Mouse (Mus musculus) bone marrow, adult 2 months (tissue): Measurements from ENCODE around the gene Dlgap1. TPM values are rescaled to one million over a fixed set of nuclear protein-coding genes. Genes with fewer than 3 reads are reported as not detected.

Experiments used
- H3K27ac ChIP-seq: fragments of 200-500 bp; 2 replicates; pipeline ENCODE4 v1.5.1; 2012; ENCODE audit warnings: low read depth, mild to moderate bottlenecking, control low read depth, inconsistent platforms, low read length; ENCODE audit not compliant: control insufficient read depth, poor library complexity, insufficient read depth
- H3K4me1 ChIP-seq: fragments of 200-500 bp; 2 replicates; pipeline ENCODE4 v1.6.1; 2011; ENCODE audit warnings: low read length; ENCODE audit not compliant: control insufficient read depth, insufficient read depth
- H3K4me3 ChIP-seq: fragments of 200-500 bp; replicated peaks from 2 replicates; pipeline ENCODE3; 2011; ENCODE audit warnings: mild to moderate bottlenecking, low read depth, low read length, control low read depth; ENCODE audit not compliant: control insufficient read depth
- CTCF ChIP-seq: fragments of 200-500 bp; IDR thresholded peaks from 2 replicates; pipeline ENCODE4 v1.5.1; 2011; ENCODE audit warnings: low read length, control low read depth; ENCODE audit not compliant: control insufficient read depth, insufficient read depth
- POLR2A ChIP-seq: fragments of 200-500 bp; IDR thresholded peaks from 2 replicates; pipeline ENCODE4 v1.6.1; 2011; ENCODE audit warnings: low read depth, mild to moderate bottlenecking, control low read depth, low read length, borderline replicate concordance; ENCODE audit not compliant: control insufficient read depth
- WGBS: fragments of 180-500 bp; shearing (Covaris S2); methylation state at CpG from one replicate; pipeline ENCODE4 v1.1.7; 2018; 5-methylcytosine and 5-hydroxymethylcytosine counted together
- polyA plus RNA-seq: library from polyadenylated mRNA; stranded (reverse); fragments of >200 nt; gene quantifications from 2 replicates; pipeline ENCODE4 v1.2.4, GENCODE M21; 2011; ENCODE audit warnings: low replicate concordance; ENCODE audit not compliant: missing spikeins, insufficient read depth, insufficient read length

Dlgap1 gene
- polyA plus RNA-seq, 1 experiment: not detected

- Histone ChIP-seq H3K4me1 (no peaks in the 10 kb centered on the region), H3K4me3 (no peak overlapping the region), H3K27ac (no peak overlapping the region)
- 73% methylated on average over 6 of the region's 6 CpGs for WGBS
- TF ChIP-seq POLR2A (no peak), CTCF (no peak)
Observed at GRCm38 (mm10) chr17:70248250-70248649, 279.4 kb downstream of the Dlgap1 start.

GRCm38 (mm10) chr17:70252476-70252875, 283.6 kb downstream of the Dlgap1 start:
- WGBS: 70% methylated on average over 3 of the region's 3 CpGs
- TF ChIP-seq CTCF: no peak
- no peak for TF ChIP-seq POLR2A
- Histone ChIP-seq H3K4me1 (no peaks in the 10 kb centered on the region), H3K27ac (no peak overlapping the region), H3K4me3 (no peak overlapping the region)

- Histone ChIP-seq H3K27ac (no peak overlapping the region), H3K4me3 (no peak overlapping the region), H3K4me1 (no peaks in the 10 kb centered on the region)
- 56% methylated on average over 4 of the region's 4 CpGs for WGBS
- TF ChIP-seq CTCF (no peak), POLR2A (no peak)
Observed at GRCm38 (mm10) chr17:70256371-70256770, 287.5 kb downstream of the Dlgap1 start.

- no peaks in the 10 kb centered on the region for H3K4me1 ChIP-seq
- no peak overlapping the region for H3K27ac ChIP-seq
- TF ChIP-seq CTCF (no peak), POLR2A (no peak)
- no peak overlapping the region for H3K4me3 ChIP-seq
- 65% methylated on average over 3 of the region's 3 CpGs for WGBS
Observed at GRCm38 (mm10) chr17:70263156-70263555, 294.3 kb downstream of the Dlgap1 start.

GRCm38 (mm10) chr17:70272125-70272524, 303.3 kb downstream of the Dlgap1 start:
- no peak overlapping the region for H3K27ac ChIP-seq
- no peak for TF ChIP-seq CTCF
- TF ChIP-seq POLR2A: no peak
- WGBS: 85% methylated on average over 2 of the region's 2 CpGs
- no peak overlapping the region for H3K4me3 ChIP-seq
- no peaks in the 10 kb centered on the region for H3K4me1 ChIP-seq

- H3K27ac ChIP-seq: no peak overlapping the region
- 79% methylated on average over 2 of the region's 2 CpGs for WGBS
- no peak overlapping the region for H3K4me3 ChIP-seq
- no peaks in the 10 kb centered on the region for H3K4me1 ChIP-seq
- TF ChIP-seq POLR2A (no peak), CTCF (no peak)
Observed at GRCm38 (mm10) chr17:70287708-70288107, 318.8 kb downstream of the Dlgap1 start.

- Histone ChIP-seq H3K27ac (no peak overlapping the region), H3K4me1 (no peaks in the 10 kb centered on the region), H3K4me3 (no peak overlapping the region)
- TF ChIP-seq CTCF (no peak), POLR2A (no peak)
- WGBS: 71% methylated on average over 7 of the region's 7 CpGs
Observed at GRCm38 (mm10) chr17:70294106-70294505, 325.2 kb downstream of the Dlgap1 start.

GRCm38 (mm10) chr17:70301941-70302478, 333.1 kb downstream of the Dlgap1 start:
- TF ChIP-seq POLR2A: no peak
- TF ChIP-seq CTCF: no peak
- Histone ChIP-seq H3K27ac (no peak overlapping the region), H3K4me3 (no peak overlapping the region), H3K4me1 (no peaks in the 10 kb centered on the region)
- 72% methylated on average over 9 of the region's 9 CpGs for WGBS

- Histone ChIP-seq H3K27ac (no peak overlapping the region), H3K4me1 (no peaks in the 10 kb centered on the region), H3K4me3 (no peak overlapping the region)
- WGBS: 55% methylated on average over 2 of the region's 2 CpGs
- TF ChIP-seq POLR2A (no peak), CTCF (no peak)
Observed at GRCm38 (mm10) chr17:70302656-70303055, 333.8 kb downstream of the Dlgap1 start.
